Mouse (Mus musculus) cerebellum, adult 8-10 months (tissue): Measurements from ENCODE around the gene Lsm11.

Experiments used
- DNase-seq: peaks from one replicate; pipeline ENCODE4 v3.0.0; 2022

Gene Lsm11

DNA sequence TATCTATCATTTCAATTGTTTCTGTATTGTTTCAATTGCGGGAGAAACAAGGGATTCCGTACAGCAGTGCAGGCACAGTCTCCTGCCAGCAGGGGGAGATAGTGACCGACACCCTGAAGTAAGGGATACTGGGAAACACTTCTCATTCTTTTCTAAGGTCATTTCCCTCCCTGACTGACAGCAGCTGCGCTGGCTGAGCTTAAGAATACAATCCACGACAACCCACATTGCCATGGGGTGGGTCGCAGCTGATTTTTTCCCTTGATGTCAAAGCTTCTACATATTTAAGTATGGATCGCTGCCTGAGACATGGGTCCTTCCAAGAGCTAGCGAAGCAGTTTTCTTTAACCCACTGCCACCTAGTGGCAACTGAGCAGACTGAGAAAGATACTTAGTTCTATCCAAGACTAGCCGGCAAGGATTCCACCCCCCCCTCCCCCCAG lies 18.1 kb downstream of the Lsm11 start:
- DNase-seq: peak; percentile 78

DNA sequence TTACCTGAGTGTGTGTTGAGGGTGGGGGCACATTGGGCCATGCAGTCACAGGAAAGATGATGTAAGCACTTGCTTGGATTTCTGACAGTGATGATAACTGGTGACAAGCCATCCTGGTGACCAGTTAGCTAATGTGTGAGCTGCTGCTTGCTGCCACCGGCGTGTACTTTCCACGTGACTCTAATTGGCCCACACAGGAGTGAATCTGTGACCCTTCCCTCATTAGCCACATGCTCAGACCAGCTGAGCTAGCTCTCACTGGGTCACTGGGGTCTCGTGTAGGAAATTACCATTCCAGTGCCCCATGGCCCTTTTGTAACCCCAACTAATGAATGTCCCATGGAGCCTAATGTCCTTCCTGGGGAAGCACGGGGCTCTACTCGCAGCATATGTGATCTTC lies 19.3 kb downstream of the Lsm11 start:
- no peak for DNase-seq

DNA sequence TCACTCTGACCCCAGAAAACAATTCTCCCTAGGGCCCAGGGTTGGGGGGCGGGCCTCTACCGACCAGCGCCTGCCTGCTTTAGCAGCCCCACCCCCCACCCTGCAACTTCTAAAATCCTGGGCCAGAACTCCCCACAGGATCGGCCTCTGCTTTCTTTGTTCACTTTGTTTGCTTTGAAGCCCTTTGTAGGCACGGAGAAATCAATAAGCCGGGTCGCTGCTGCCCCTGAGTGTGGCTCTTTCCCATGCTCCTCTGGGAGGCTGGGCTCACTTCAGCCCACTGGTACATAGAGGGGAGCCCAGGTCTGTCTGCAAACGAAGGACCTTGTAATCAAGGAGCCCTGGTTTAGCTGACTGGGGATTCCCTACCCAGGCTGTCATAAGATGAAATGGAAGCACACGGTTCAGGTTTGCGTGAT lies 23.2 kb downstream of the Lsm11 start:
- DNase-seq: no peak

DNA sequence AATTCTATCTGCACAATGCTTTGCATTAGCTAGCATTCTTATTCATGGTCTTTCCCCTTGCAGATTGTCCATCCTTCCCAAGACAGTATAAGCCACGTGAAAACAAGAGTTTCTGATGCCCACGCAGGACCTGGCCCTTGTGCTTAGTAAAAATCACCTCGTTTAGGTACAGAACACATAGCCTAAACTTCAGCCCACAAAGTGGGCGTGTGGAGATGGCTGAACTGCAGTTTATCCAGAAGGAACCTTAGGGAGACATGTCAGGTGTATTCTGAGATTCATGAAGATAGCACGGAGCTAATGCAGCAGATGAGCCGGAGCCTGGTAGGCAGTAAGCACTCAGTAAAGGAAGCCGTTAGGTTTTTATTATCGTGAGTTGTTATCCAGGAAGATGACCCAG lies 23.7 kb downstream of the Lsm11 start:
- DNase-seq: no peak

DNA sequence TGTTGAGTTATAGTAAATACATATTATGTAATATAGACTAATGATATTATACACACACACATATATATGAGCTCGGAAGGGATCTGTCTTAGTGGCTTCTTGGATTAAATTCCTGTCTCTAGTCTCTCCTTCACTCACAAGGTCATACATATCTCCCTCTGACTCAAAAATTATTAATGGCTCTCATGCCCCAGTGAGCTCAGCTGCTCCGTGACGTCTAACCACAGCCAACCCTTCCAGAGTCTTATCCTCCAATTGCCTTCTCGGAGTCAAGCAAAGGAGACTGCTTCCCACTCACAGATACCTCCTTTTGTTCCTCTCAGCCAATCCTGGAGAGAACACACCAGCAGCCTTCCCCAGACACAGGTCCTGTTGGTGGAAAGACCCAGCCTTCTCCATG lies 25.9 kb downstream of the Lsm11 start:
- no peak for DNase-seq

DNA sequence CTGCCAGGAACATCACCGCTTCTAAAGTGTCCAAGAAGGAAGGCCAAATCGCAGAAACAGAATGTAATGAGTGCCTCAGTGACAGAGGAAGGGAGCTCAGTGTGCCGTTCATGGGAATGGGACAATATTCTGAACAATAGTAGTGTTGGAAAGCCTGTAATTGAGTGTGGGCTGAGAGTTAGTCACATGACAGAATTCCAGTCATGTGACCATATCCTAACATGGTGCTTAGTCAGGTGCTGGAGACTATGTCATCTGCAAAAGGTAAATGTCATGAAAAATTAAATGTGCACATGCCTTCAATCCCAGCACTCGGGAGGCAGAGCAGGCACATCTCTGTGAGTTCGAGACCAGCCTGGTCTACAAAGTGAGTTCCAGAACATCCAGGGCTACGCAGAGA lies 26.7 kb downstream of the Lsm11 start:
- DNase-seq: no peak

DNA sequence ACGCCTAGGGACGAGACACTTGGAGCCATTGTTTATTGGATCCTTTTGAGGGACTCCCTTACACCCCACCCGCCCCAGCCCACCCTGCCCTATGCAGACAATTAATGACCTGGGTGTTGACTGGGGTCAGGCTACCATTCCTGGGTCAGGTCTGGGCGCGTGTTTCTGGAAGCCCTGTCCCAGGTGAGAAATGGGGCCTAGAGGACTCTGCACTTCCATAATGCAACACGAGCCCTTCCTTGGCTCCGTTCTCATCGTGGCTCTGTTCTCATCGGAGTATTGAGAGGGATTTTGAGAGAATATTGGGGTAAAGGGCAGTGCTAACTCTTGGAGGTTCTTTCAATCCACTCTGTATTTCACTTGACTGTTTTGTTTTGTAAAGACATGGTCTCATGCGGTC lies 28.5 kb downstream of the Lsm11 start:
- DNase-seq: no peak

DNA sequence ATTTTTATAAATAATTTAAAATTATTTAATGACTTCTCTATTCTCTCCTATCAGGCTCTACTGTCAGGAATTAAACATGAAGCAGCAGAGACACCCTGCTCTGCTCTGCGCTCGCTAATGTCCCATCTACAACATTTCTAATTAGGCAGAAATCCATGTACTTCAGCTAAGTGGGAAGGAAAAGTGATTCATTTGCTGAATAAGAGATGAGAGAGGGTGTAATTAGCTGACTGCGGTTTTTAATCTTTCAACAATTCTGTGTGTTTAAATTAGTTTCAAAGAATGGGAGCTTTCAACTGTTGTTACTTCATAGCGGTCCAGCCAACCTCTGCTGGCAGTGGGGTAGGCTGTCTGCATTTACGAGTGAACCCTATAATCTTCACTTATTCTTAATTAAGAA lies 34.0 kb downstream of the Lsm11 start:
- no peak for DNase-seq

DNA sequence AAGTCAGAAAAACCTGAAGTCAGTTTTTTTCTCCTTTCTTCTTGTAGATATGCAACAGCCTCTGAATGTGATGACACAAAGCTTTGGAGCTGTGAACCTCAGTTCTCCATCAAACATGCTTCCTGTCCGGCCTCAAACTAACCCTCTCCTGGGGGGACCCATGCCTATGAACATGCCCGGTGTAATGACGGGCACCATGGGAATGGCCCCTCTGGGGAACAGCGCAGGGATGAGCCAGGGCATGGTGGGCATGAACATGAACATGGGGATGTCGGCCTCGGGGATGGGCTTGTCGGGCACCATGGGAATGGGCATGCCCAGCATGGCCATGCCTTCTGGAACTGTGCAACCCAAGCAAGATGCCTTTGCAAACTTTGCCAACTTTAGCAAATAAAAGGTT lies 35.8 kb downstream of the Lsm11 start:
- no peak for DNase-seq

DNA sequence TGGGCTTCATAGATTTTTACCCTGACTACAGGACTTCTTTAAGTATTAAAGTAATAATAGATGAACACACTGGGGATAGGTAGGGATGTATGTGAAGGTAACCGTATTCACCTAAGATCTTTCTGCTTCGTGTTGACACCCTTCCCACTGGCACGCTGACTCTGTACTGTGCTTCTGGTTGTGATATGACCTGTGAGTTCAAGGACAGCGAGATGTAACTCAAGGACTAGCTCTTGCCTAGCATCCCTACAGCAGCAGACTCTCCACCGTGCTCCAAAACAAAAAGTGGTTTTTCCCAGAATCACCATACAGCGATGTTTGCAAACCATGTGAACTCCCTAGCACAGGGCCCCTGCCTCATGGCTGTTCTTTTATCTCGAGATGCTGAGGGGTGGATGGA lies 36.7 kb downstream of the Lsm11 start:
- DNase-seq: no peak

DNA sequence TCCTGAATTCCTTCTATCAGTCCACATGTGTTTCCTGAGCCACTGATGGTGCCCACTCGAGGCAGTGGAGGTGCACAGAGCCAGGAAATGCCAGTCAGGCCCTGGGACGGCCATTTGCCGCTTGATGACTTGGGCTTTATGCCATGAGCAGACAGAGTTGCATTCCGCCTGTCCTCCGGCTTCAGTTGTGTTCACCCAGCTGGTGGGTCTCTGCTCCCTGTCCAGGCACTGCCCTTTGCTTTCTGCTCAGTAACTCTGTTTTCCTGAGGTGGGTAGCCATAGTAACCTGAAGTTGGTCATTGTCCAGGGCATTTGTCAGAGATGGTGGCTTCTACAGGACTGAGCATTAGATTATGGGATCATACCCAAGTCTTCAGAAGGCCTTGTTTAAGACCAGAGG lies 37.4 kb downstream of the Lsm11 start:
- DNase-seq: no peak

DNA sequence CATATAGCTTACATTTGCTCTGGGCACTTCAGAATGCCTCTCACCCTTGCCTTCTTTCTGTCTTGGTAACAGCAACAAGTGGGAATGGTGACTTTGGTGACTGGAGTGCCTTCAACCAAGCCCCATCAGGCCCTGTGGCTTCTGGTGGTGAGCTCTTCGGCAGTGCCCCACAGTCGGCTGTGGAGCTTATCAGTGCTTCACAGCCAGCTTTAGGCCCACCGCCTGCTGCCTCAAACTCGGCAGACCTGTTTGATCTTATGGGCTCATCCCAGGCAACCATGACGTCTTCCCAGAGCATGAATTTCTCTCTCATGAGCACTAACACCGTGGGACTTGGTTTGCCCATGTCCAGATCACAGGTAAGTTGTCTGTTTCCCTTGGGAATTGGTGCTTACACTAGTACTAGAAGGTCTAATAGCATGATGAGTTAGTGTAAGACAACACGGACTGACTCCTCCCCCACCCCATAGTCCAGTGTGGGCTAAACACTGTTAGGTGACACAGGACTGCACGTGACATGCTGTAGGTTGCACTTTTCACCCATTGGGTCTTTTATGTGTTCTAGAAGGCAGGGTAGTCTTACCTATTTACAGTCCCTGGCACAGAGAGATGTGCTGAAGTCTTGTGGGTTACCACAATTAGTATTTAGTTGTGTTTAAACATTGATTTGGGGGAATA lies 38.5 kb downstream of the Lsm11 start:
- DNase-seq: no peak

DNA sequence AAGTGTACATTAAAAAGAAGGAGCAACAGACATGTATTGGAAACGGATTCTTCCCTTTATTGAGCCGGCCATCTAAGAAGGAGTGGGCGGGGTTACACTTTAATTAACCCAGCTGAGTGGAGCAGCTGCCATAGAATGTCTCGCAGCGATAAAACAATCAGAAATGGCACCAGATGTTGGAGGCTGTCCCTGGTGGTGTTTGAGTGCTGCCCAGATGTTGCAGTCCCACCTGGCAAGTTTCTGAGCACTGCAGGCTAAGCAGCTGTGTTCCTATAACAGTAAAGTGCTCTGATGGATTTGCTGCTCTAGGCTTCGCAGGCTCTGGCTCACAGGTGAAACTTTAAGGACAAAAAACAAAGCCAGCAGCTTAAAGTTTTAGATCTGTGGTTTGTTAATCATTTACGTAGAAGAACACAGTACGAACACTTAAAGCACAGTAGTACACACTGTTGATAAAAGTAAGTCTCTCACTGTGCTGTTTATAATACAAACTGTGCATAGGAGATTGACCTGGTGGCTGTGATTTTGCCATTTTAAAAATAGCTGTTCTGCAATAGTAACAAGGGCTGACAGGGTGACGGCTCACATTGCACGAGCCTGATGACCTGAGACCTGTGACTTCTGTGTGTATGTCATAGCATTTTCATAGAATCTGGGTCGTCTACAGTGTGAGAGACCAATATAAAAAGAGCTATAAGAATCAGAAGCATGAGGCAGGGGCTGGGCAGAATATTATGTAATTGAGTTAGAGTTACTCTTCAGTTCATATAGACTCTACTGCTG lies 44.3 kb downstream of the Lsm11 start:
- no peak for DNase-seq

DNA sequence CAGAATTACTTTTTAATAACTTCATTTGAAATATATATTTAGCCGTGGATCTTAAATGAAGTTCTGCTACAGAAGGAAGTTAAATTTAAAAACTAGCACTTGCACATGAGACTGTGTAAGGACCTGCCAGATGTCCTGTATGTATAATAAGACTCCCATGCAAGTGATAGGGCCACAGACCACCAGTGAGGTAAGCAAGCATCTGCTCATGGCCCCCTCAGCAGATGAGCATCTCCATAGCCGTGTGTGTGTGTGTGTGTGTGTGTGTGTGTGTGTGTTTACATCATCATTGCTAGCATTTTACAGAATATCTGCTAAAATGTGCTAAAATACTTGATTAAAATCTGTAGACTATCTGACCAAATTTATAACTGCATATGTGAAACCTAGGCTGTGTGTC lies 47.3 kb downstream of the Lsm11 start:
- no peak for DNase-seq

DNA sequence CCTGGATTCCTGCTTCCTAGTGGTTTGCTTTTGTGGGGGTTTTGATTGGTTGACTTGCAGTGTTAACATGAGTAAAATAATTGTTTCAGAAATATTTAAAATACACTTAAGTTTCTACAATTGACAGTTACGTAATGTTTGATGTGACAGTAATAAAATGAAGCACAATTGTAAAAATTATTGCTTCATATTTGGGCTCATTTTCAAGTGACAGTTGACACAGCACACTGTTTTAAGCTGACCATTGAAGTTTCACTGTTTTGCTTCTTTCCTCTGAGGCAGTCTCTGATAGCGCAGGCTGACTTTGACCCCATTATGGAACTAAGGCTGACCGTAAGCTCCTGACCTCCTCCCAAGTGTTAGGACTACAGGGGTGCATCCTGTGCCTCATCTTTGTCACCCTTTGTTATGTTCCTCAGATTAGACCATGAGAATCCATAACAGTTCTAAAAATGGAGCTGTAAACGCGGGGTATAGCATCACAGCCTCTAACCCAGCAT lies 51.8 kb downstream of the Lsm11 start:
- no peak for DNase-seq

DNA sequence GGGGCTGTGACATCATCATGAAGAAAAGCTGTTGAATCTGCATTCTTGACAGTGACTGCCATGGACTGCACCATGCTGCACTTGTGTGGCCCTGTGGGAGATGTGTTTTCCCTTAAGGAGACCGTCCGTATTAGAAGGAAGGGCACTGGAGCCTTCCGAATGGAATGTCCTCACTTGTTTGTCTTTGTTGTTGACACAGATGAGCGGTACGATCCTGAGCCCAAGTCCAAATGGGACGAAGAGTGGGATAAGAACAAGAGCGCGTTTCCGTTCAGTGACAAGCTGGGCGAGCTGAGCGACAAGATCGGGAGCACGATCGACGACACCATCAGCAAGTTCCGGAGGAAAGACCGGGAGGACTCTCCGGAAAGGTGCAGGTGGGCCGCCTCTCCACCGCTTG lies 54.3 kb downstream of the Lsm11 start:
- DNase-seq: no peak

DNA sequence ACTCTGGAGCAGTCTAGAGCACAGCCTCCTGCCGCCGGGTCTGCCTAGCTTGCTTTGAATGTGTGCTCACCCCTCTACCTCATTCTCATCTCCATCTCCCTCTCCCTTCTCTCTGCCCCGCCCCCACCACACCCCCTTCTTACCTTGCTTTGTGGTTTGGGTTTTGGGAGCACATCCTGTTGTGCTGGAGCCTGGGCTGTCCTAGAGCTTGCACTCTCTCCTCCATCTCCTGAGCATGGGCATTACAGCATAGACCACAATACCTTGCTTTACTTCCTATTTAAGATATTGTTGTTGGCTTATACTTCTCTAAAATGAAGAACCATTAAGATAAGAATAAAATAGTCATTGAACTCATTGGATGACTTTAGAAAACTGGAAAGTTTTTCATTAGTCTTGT lies 54.8 kb downstream of the Lsm11 start:
- no peak for DNase-seq

DNA sequence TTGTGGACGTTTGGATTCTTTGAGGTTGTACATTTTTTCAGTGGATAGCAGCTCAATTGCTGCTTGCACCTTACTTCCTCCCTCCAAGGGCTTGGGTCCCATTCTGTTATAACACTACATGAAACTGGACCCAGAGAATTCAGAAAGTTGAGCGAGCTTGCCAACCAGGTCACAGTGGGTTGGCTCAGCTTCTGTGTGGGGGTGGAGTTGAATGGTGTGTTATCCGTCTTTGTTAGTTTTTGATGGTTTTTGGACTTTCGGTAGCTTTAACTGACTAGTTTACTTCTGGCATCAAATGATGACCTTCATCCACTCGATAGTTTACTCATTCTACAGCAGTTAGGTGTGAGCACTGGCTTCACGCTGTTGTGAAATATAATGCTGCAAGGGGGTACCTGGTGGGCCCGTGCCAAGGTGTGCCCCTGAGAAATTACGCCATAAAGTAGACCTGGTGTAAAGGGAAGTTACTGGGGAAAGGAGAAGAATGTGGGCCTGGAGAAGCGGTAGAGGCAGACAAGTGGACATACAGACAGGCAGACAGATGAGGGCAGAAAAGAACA lies 56.2 kb downstream of the Lsm11 start:
- no peak for DNase-seq

DNA sequence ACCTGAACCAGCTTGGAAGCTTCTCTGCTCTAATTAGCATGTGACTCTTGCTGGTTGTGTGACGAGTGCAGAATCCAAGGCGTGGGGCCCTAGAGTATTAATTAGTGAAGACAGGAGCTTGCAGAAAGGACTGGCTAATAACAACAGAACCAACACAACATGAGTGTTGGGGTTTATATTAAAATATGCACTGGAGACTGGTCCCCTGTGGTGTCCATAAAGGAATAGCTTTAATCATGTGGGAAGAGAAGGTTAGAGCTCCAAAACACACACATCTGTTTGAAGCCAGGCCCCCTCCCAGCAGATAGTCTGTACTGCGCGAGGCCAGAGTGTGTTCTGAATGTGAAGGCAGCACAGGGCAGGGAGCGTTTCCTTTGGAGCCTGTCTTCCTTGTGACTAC lies 58.1 kb downstream of the Lsm11 start:
- no peak for DNase-seq

DNA sequence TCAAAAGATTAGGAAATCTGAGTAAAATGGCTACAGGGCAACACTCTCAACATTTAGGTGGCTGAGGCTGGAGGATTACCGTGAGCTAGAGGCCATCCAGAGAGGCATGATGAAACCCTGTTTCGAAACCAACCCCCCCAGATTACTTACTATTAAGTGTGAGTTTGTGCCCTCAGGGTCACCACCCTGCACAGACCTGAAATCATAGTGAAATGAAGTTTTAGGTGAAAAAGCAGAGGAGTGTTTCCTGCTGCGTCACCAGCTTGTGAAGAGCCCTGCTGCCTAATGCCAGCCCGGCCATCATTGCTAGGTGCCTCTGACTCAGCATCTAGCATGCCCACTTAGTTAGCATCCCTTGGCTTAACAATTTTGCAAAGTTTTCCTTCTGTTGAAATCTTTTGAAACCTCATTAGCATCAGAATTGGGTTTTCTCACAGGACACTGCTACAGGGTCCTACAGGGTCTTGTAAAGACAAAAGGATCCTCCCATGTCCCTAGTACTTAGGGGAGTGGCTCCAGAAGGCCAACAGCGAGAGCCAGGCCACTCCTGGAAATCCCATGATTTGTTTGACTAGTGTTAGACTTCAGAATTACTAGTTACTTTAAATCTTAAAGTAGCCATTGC lies 59.0 kb downstream of the Lsm11 start:
- no peak for DNase-seq

DNA sequence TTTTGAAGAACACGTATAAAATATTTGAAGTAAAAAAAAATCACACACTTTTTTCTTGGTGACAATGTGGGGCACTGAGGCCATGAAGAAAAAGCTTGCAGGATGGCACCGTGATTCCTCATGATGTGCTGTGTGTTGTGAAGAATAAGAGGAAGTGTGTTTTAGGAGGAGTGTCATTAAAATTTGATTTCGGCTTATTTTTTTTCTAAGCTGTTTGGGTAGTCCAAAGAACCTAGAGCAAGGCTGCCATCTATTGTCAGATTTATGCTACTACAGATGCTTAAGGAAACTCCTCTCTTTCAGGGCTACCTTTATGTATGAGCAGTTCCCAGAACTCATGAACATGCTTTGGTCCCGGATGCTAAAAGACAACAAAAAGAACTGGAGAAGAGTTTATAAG lies 60.7 kb downstream of the Lsm11 start:
- DNase-seq: peak; percentile 17

DNA sequence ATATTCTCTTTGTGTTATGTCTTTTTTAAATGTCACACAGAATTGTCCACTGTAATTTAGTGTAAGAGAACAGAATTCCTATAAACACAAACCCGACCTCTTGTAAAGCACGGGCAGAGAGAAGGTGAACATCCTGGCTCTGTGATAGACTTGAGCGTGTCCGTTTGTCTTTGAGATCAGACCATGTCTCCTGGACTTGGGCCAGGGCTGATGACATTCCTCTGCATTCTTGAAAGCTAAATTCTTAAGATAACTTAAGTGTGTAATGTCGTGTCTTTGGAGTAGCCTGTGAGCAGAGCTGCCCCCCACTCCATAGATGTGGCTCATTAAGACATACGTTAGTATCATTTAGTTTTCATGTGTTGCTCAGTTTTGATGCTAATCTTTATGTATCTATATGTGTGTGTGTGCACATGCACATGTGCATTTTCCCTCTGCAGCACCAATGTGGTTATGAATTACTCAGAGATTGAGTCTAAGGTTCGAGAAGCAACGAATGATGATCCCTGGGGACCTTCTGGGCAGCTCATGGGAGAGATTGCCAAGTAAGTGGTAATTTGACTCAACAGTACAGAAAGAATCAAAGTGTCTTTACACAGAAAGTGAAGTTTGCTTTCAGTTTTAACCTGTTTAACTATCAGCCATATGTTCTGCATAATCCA lies 61.3 kb downstream of the Lsm11 start:
- no peak for DNase-seq

DNA sequence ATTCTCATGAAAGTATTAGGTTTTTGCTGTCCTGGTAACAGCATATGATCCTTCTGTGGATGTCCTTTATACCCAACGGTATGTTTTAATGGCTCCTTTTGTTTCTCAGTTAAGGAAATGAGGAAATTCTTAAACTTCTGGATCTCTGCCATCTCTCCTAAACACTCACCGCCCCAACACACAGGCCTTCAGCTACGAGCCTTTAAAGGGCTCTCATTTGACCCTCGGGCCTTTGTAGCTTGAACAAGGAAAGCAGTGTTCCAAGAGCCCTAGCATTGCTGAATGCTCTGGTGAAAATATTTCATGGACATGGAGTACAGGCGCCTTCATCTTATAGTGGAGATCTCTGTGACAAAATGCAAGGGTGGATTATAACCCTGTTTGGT lies 63.1 kb downstream of the Lsm11 start:
- no peak for DNase-seq
